ENCODE assay signal across 8 mouse cellular contexts in genomic region chr11:109649206-109649605, GRCm38 (mm10). TPM values are rescaled to one million over a fixed set of nuclear protein-coding genes. Genes with fewer than 3 reads are reported as not detected.
A peak's percentile ranks its signal among the peaks of the same experiment; 100 is the strongest.
DNase-seq lines count a peak whose midpoint lies in the region; ATAC-seq and TF ChIP-seq lines count a peak whose summit lies in the region.

Gene Prkar1a, plus strand, starts transcription at chr11:109649405.

- no peak for TF ChIP-seq CTCF in bone marrow macrophage, adult 2 months (IDR thresholded peaks at IDR 0.05; ENCODE audit: low read depth, low read length)

- intact Hi-C loops in left cerebral cortex, postnatal 4 days (cut with DNase I) = no loop called here

- H3K36me3 ChIP-seq in kidney, embryonic 15.5 days = peaks cover 11% of the 10 kb centered on the region
- peaks cover 10% of the 10 kb centered on the region for H3K36me3 ChIP-seq in forebrain, embryonic 13.5 days (ENCODE audit: poor library complexity, severe bottlenecking)
- H3K36me3 ChIP-seq in neural tube, embryonic 14.5 days (ENCODE audit: control insufficient read depth, insufficient read depth, low read length) = peaks cover 4% of the 10 kb centered on the region; the same call in 1 of the 2 replicates

- H3K4me1 ChIP-seq in kidney, embryonic 15.5 days = peaks cover 40% of the 10 kb centered on the region
- peaks cover 24% of the 10 kb centered on the region for H3K4me1 ChIP-seq in bone marrow macrophage, adult 2 months (ENCODE audit: control insufficient read depth, insufficient read depth, low read length)
- peaks cover 43% of the 10 kb centered on the region for H3K4me1 ChIP-seq in forebrain, embryonic 13.5 days
- H3K4me1 ChIP-seq in neural tube, embryonic 14.5 days (ENCODE audit: control insufficient read depth, insufficient read depth, low read length) = peaks cover 26% of the 10 kb centered on the region

- WGBS in kidney, embryonic 15.5 days = 24% methylated on average over 8 of the region's 8 CpGs
- WGBS in forebrain, embryonic 13.5 days = 37% methylated on average over 8 of the region's 8 CpGs
- 27% methylated on average over 8 of the region's 8 CpGs for WGBS in neural tube, embryonic 14.5 days

- H3K27me3 ChIP-seq in kidney, embryonic 15.5 days = no peaks in the 10 kb centered on the region
- H3K27me3 ChIP-seq in forebrain, embryonic 13.5 days = no peaks in the 10 kb centered on the region
- H3K27me3 ChIP-seq in neural tube, embryonic 14.5 days (ENCODE audit: control insufficient read depth, insufficient read depth, low read length) = no peaks in the 10 kb centered on the region

- peak within 1 kb of the TSS; percentile 91 for H3K9ac ChIP-seq in kidney, embryonic 15.5 days
- H3K9ac ChIP-seq in forebrain, embryonic 13.5 days = peak within 1 kb of the TSS; percentile 97
- peak within 1 kb of the TSS; percentile 93 for H3K9ac ChIP-seq in neural tube, embryonic 14.5 days (replicated peaks; ENCODE audit: low read depth, low read length)

- DNase-seq in kidney, postnatal 14 days = no peak
- DNase-seq in heart, postnatal 4 days = no peak
- DNase-seq in left cerebral cortex, postnatal 4 days = no peak
- DNase-seq in T-cell, adult 2 months (ENCODE audit: low spot score) = no peak

- peak within 1 kb of the TSS; percentile 98 for H3K27ac ChIP-seq in kidney, embryonic 15.5 days
- H3K27ac ChIP-seq in bone marrow macrophage, adult 2 months (ENCODE audit: insufficient read depth, low read depth, low read length) = peak within 1 kb of the TSS; percentile 32
- H3K27ac ChIP-seq in forebrain, embryonic 13.5 days = peak within 1 kb of the TSS; percentile 95
- peak within 1 kb of the TSS; percentile 97 for H3K27ac ChIP-seq in neural tube, embryonic 14.5 days (ENCODE audit: low read depth, low read length)

- H3K4me3 ChIP-seq in kidney, embryonic 15.5 days (replicated peaks) = peak within 1 kb of the TSS; percentile 80
- H3K4me3 ChIP-seq in bone marrow macrophage, adult 2 months (ENCODE audit: insufficient read depth, low read length) = peak within 1 kb of the TSS; percentile 78
- peak within 1 kb of the TSS; percentile 96 for H3K4me3 ChIP-seq in forebrain, embryonic 13.5 days
- H3K4me3 ChIP-seq in neural tube, embryonic 14.5 days (ENCODE audit: low read depth, low read length) = peak within 1 kb of the TSS; percentile 93

- TF ChIP-seq POLR2A in bone marrow macrophage, adult 2 months (IDR thresholded peaks at IDR 0.05; ENCODE audit: borderline replicate concordance, low read depth, low read length) = no peak

- ATAC-seq in kidney, embryonic 15.5 days (replicated peaks; ENCODE audit: low FRiP score) = no peak
- ATAC-seq in forebrain, embryonic 13.5 days = no peak
- ATAC-seq in neural tube, embryonic 14.5 days (ENCODE audit: low read depth) = no peak

- H3K9me3 ChIP-seq in kidney, embryonic 15.5 days (replicated peaks) = no peaks in the 10 kb centered on the region
- no peaks in the 10 kb centered on the region for H3K9me3 ChIP-seq in forebrain, embryonic 13.5 days (replicated peaks)
- no peaks in the 10 kb centered on the region for H3K9me3 ChIP-seq in neural tube, embryonic 14.5 days (ENCODE audit: control insufficient read depth, low read length)

- peak within 1 kb of the TSS; percentile 91 for H3K4me2 ChIP-seq in kidney, embryonic 15.5 days
- peak within 1 kb of the TSS; percentile 84 for H3K4me2 ChIP-seq in forebrain, embryonic 13.5 days
- peak within 1 kb of the TSS; percentile 46 for H3K4me2 ChIP-seq in neural tube, embryonic 14.5 days (ENCODE audit: low read depth, low read length)

RNA-seq across cellular contexts. Expression of gene Prkar1a, which starts in this region (rescaled TPM):
- polyA plus RNA-seq in kidney, embryonic 15.5 days (2015; fragmentation: Nextera tagmentation; extraction: Ambion mirVana) = 354 and 359 TPM in 2 replicates
- 164 and 173 TPM in 2 replicates for polyA plus RNA-seq in bone marrow macrophage, adult 2 months (2012; ENCODE audit: insufficient read depth, insufficient read length, missing spikeins)
- 403 and 426 TPM in 2 replicates for polyA plus RNA-seq in forebrain, embryonic 13.5 days (2015; fragmentation: Nextera tagmentation; extraction: Ambion mirVana)
- 100 to 1,000 TPM; 629 to 659 TPM for total RNA-seq in heart, postnatal 4 days (2021)
- total RNA-seq in left cerebral cortex, postnatal 4 days (2021) = 100 to 1,000 TPM; 334 to 356 TPM
- 506 and 594 TPM in 2 replicates for polyA plus RNA-seq in neural tube, embryonic 14.5 days (2014; fragmentation: Nextera tagmentation; extraction: Ambion mirVana)

Comparison
In these comparisons a context has a peak if more than half of its experiments do, and no peak if none do; other contexts are left out.
1. H3K27ac ChIP-seq: peak in every context shown above with its lines; median percentile 98 in kidney, embryonic 15.5 days; 97 in neural tube, embryonic 14.5 days; 95 in forebrain, embryonic 13.5 days; 32 in bone marrow macrophage, adult 2 months.